Mouse (Mus musculus) heart, embryonic 13.5 days (tissue): Measurements from ENCODE around the gene Zfp120. TPM values are rescaled to one million over a fixed set of nuclear protein-coding genes. Genes with fewer than 3 reads are reported as not detected.
"Not testable (repeated sequence)": the region's sequence is repeated elsewhere in the genome, so short reads cannot be mapped to it uniquely, and the experiment has no call there.

Source experiments
- ATAC-seq: fragments of 200-750 bp; cut with Nextera tagmentation; 2 replicates; pipeline ENCODE4 v1.8.0; 2017; ENCODE audit warnings: moderate TSS enrichment; ENCODE audit not compliant: insufficient number of reproducible peaks, low FRiP score, low TSS enrichment; ENCODE audit errors: extremely low read depth
- H3K27ac ChIP-seq: fragments of 300-500 bp; sonication (generic); replicated peaks from 2 replicates; pipeline ENCODE4 v1.5.1; 2015; ENCODE audit warnings: moderate library complexity, mild to moderate bottlenecking, inconsistent platforms
- H3K27me3 ChIP-seq: fragments of 300-500 bp; sonication (generic); replicated peaks from 2 replicates; pipeline ENCODE4 v1.6.1; 2015; ENCODE audit warnings: mild to moderate bottlenecking, inconsistent platforms
- H3K36me3 ChIP-seq: fragments of 300-500 bp; sonication (generic); 2 replicates; pipeline ENCODE4 v1.6.1; 2015; ENCODE audit warnings: mild to moderate bottlenecking, inconsistent platforms
- H3K4me1 ChIP-seq: fragments of 300-500 bp; sonication (generic); 2 replicates; pipeline ENCODE4 v1.6.1; 2015; ENCODE audit warnings: inconsistent platforms
- H3K4me2 ChIP-seq: fragments of 300-500 bp; sonication (generic); 2 replicates; pipeline ENCODE4 v1.6.1; 2015; ENCODE audit warnings: inconsistent platforms, mild to moderate bottlenecking, moderate library complexity
- H3K4me3 ChIP-seq: fragments of 300-500 bp; sonication (generic); 2 replicates; pipeline ENCODE4 v1.5.1; 2015; ENCODE audit warnings: moderate library complexity, mild to moderate bottlenecking, inconsistent platforms
- H3K9ac ChIP-seq: fragments of 300-500 bp; sonication (generic); 2 replicates; pipeline ENCODE4 v1.6.1; 2015; ENCODE audit warnings: inconsistent platforms, mild to moderate bottlenecking, moderate library complexity
- H3K9me3 ChIP-seq: fragments of 300-500 bp; sonication (generic); 2 replicates; pipeline ENCODE4 v1.6.1; 2016; ENCODE audit warnings: inconsistent platforms
- WGBS: fragments of 180-500 bp; shearing (Covaris S2); methylation state at CpG from one replicate; pipeline ENCODE4 v1.1.7; 2015; ENCODE audit warnings: mixed read lengths; 5-methylcytosine and 5-hydroxymethylcytosine counted together
- polyA plus RNA-seq: library from polyadenylated mRNA; unstranded; fragments of >200 nt; fragmentation: Nextera tagmentation; extraction: Ambion mirVana; gene quantifications from 2 replicates; pipeline ENCODE4 v1.2.1, GENCODE M21; 2015

Gene Zfp120
- 4.4 and 5.2 TPM in 2 replicates for polyA plus RNA-seq

DNA sequence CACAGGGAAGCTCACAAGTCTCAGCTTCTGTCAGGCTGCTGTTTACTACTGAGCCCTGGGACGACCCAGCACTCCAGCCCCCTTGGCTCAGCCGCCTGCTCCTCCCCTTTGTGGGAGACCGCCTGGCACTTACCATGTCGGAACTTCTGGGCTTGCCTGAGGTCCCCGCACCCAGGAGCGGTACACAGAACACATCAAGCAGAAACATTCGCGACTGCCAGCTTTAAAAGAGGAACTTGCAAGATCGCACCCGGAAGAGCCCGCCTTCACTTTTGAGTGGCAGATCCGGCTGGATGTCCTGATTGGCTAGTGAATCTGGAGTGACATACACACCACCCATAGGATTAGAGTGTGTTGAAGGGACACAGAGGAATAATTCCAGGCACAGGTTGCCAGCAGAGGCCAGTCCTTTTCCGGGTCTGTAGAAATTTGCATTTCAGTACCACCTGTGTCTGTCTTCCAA, at the start of gene Zfp120:
TSS of gene Zfp120 (minus strand) at position 274 of the 463 bp plus-strand sequence.
- H3K4me2 ChIP-seq, result peak within 1 kb of the TSS; percentile 75
- WGBS, result under 1% methylated on average over 13 of the region's 13 CpGs
- H3K4me1 ChIP-seq, result peaks cover 9% of the 10 kb centered on the region
- ATAC-seq, result peak; percentile 88
- peak within 1 kb of the TSS; percentile 85 for H3K4me3 ChIP-seq
- H3K36me3 ChIP-seq, result peaks cover 19% of the 10 kb centered on the region
- peak within 1 kb of the TSS; percentile 73 for H3K27ac ChIP-seq
- H3K9me3 ChIP-seq, result no peaks in the 10 kb centered on the region
- peak within 1 kb of the TSS; percentile 92 for H3K9ac ChIP-seq
- H3K27me3 ChIP-seq, result no peaks in the 10 kb centered on the region

DNA sequence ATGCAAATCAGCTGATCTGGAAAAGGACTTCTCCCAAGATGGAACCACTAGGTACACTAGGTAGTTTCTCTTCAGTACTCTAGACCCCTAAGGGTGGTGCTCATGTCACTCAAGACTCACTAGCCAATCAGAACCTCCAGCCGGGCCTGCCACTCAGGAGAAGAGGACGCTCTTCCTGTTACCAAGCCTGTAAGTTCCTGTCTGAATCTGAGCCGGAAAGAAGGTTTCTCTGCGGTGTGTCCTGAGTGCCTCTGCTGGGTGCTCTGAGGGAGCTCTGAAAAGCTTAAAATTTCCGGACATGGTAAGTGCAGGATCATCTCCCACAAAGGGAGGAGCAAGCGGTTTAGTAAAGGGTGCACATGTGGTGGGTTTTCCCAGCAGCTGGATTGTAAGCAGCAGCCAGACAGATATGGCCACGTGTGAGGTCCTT, 45.1 kb upstream of the Zfp120 start, which contains the start of gene Gm14139:
TSS of gene Gm14139 (plus strand) at position 186 of the 430 bp plus-strand sequence.
- H3K4me1 ChIP-seq, H3K4me3 ChIP-seq, H3K36me3 ChIP-seq, H3K4me2 ChIP-seq, H3K27me3 ChIP-seq, H3K9ac ChIP-seq, H3K27ac ChIP-seq, ATAC-seq: not testable (repeated sequence)
- WGBS, result 64% methylated on average over 7 of the region's 7 CpGs
- peaks cover 13% of the 10 kb centered on the region for H3K9me3 ChIP-seq

DNA sequence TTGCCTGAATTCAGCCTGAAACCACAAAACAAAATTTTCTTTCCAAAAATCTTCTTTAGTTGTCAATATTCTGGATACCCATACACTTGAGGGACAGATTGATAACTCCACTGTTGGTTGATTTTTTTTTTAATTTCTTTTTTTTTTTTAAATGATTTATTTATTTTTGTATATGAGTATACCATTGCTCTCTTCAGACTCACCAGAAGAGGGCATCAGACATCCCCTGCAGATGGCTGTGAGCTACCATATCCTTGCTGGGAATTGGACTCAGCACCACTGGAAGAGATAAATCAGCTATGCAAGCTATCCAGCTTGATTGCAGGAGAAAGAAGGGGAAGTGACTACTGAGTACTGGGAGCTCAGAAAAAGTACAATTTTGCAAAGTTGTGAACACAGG, 44.5 kb upstream of the Zfp120 start:
- H3K9me3 ChIP-seq, result peaks cover 13% of the 10 kb centered on the region
- not testable (repeated sequence) for H3K4me2 ChIP-seq, H3K9ac ChIP-seq, H3K27me3 ChIP-seq, H3K27ac ChIP-seq, H3K4me3 ChIP-seq, ATAC-seq, H3K4me1 ChIP-seq, H3K36me3 ChIP-seq

DNA sequence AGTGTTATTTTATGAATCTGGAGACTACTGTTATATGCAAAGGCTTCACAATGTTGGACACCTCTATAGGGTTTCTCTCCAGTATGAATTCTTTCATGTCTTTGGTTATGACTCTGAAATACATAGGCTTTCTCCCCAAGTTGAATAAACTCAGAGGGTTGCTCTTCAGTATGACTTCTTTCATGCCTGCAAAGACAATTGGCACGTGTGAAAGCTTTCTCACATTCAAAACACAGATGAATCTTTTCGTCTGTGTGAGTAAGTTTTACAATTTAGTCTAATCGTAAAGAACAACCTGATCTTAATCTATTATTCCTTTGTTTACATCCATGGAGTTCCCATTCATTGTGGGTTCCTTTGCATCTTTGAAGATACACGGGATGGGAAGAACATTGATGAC, 43.1 kb upstream of the Zfp120 start, which contains the start of gene Gm10770:
TSS of gene Gm10770 (minus strand) at position 101 of the 400 bp plus-strand sequence.
- H3K4me2 ChIP-seq, H3K4me1 ChIP-seq, H3K36me3 ChIP-seq, H3K27me3 ChIP-seq, H3K27ac ChIP-seq, H3K9ac ChIP-seq, H3K4me3 ChIP-seq, ATAC-seq: not testable (repeated sequence)
- peaks cover 13% of the 10 kb centered on the region for H3K9me3 ChIP-seq
- 64% methylated on average over 4 of the region's 4 CpGs for WGBS

DNA sequence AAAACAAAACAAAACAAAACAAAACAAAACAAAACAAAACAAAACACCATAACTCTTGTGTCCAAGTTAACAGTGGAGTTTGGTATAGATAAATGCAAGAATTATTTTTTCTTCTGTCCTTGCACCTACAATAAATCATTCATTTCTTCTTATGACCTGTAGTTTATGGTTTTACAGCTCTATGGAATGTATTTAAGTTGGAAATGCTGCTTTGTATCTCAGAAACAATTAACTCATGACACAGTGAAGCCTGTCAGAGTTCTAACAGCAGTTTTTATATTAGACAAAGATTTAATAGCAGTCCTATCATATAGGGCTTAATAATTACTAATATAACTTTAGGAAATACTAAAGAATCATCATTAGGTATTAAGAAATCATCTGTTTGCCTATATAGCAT, 37.3 kb upstream of the Zfp120 start:
- peaks cover 7% of the 10 kb centered on the region for H3K9me3 ChIP-seq
- H3K4me3 ChIP-seq, result no peak overlapping the region
- no peaks in the 10 kb centered on the region for H3K36me3 ChIP-seq
- no peak overlapping the region for H3K9ac ChIP-seq
- H3K4me1 ChIP-seq, result no peaks in the 10 kb centered on the region
- no peak for ATAC-seq
- no peak overlapping the region for H3K27ac ChIP-seq
- H3K4me2 ChIP-seq, result no peak overlapping the region
- H3K27me3 ChIP-seq, result no peaks in the 10 kb centered on the region

DNA sequence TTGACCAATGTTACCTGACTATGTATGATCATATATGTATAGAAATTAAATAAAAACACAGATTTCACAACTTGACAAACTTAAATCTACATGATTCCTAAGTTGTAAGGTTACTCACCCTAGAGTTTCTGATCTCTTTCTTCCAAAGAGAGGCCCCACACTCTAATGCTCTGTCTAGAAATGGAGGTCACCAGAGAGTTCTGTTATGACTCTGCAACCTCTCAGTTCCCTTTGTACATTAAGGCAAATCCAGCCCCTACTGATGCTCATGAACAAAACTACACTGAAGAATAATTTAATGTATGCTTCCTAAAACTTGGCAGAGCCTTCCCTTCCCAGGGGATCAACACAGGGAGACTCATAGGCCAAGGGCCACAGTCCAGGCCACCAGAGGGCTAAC, 30.2 kb upstream of the Zfp120 start:
- Histone ChIP-seq H3K9ac (no peak overlapping the region), H3K27me3 (no peaks in the 10 kb centered on the region)

DNA sequence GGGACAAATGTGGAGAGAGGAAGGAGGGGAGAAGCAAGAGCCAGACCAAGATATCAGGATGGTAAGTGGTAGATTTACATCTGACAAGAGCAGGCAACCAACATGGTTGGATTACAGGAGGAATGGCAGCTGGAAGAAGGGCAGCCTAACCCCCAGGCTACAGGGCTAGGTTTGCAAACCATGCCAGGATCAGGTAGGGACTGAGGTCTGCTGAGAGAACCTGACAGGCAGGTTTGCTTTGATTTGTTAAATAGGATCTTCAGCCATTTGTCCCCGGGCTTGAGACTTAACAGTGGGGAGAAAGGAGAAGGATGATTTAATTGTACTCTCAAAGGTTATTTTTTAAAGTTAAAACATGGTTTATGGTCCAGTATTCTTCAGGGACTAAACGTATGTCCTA, 3.7 kb downstream of the Zfp120 start:
- Histone ChIP-seq H3K4me3 (no peak overlapping the region), H3K4me1 (peaks cover 9% of the 10 kb centered on the region), H3K4me2 (no peak overlapping the region), H3K9ac (no peak overlapping the region), H3K9me3 (peaks cover 16% of the 10 kb centered on the region; the same call in 1 of the 2 replicates), H3K36me3 (peaks cover 41% of the 10 kb centered on the region), H3K27me3 (no peaks in the 10 kb centered on the region), H3K27ac (no peak overlapping the region)
- 61% methylated on average over 2 of the region's 2 CpGs for WGBS
- ATAC-seq, result no peak

More for the DNA sequence above, 30.2 kb upstream of the Zfp120 start:
- Histone ChIP-seq H3K4me2 (no peak overlapping the region), H3K4me3 (no peak overlapping the region), H3K4me1 (no peaks in the 10 kb centered on the region), H3K9me3 (peaks cover 3% of the 10 kb centered on the region; the same call in 1 of the 2 replicates), H3K36me3 (no peaks in the 10 kb centered on the region), H3K27ac (no peak overlapping the region)
- no peak for ATAC-seq

DNA sequence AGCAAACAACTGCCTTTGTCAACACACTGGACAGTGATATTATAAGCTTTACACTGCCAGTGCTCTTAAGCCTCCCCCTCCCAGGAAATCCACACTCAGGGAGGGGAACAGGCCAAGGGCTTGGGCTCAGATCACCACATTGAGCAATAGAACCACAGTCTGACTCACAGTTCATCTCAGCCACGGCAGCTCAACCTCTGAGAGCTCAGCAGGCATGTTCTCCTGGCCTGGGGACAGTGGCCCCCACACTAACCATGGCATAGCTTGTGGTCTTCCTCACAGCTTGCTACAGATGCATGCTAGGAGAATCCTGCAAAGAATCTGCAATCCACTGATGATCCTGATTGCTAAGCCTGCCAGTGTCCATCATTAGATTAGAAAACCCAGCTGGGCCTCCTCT, 4.5 kb downstream of the Zfp120 start:
- not testable (repeated sequence) for H3K4me3 ChIP-seq, H3K9ac ChIP-seq, H3K27me3 ChIP-seq, H3K27ac ChIP-seq, ATAC-seq, H3K4me2 ChIP-seq, H3K4me1 ChIP-seq
- WGBS, result 82% methylated on average over 1 of the region's 1 CpGs
- Histone ChIP-seq H3K9me3 (peaks cover 19% of the 10 kb centered on the region; the same call in 1 of the 2 replicates), H3K36me3 (peaks cover 44% of the 10 kb centered on the region)

DNA sequence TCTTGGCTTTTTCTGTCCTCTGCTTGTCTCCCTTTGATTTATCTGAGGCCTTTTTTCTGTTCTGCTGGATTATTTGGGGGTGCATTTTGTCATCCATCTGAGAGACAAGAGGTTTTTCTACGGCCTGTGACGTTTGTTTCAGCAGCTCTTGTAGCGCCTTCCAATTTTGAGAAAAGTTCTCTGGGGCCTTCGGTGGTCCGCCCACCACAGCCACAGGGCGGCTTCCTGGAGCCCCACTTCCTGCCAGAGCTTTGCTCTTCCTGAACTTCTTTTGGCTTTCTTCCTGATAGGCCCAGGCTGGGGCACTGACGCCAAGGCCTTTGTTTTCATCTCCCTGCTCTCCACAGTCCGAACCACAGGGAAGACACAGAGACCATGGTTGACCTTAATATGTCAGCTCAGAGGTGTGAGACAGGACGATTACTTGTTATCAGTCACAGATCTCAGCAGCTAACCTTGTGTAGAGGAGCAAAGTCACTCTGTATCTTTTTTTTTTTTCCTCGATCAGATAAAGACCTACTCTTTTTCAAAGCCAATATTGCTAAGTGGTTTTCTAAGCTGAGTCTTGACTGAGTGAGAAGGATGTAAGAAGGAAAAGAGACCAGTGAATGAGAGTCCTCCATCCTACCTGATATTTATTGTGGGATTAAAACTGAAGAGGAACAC, 25.1 kb downstream of the Zfp120 start:
- Histone ChIP-seq H3K36me3 (peaks cover 34% of the 10 kb centered on the region), H3K9ac (no peak overlapping the region), H3K4me1 (no peaks in the 10 kb centered on the region), H3K27me3 (no peaks in the 10 kb centered on the region), H3K4me3 (no peak overlapping the region), H3K27ac (no peak overlapping the region), H3K9me3 (peaks cover 20% of the 10 kb centered on the region), H3K4me2 (no peak overlapping the region)
- ATAC-seq, result no peak
- WGBS, result 78% methylated on average over 10 of the region's 10 CpGs

DNA sequence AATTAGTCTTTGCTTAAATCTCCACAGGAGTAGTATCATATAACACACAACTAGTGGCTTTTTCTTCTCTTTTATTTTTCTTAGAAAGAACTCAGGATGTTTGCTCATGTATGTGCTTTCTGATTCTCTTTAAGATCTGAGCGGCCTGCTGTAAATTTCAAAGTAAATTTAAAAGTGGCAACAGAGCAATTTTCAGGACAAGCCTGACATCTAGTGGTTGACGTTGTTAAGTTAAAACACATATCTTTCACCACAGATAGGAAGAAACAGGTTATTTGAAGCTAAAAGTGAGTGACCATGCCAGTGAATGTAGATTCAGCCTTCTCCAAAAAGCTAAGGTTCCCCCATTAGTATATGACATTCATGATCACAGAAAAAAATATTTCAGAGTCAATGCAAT, 36.9 kb downstream of the Zfp120 start:
- not testable (repeated sequence) for H3K36me3 ChIP-seq, H3K27ac ChIP-seq, H3K4me2 ChIP-seq, H3K9ac ChIP-seq, H3K4me3 ChIP-seq, H3K4me1 ChIP-seq, H3K27me3 ChIP-seq, ATAC-seq, H3K9me3 ChIP-seq
- WGBS, result 20% methylated on average over 2 of the region's 2 CpGs
